Mouse (Mus musculus): ENCODE measurements around the gene Elovl6.

- TF ChIP-seq CHD2 (IDR thresholded peaks at IDR 0.05; ENCODE audit: low read depth, low read length): no peak
- TF ChIP-seq ZC3H11A (IDR thresholded peaks at IDR 0.05; ENCODE audit: borderline replicate concordance, low read depth, low read length): no peak
Measured at GRCm38 (mm10) chr3:129582449-129582848, 50.3 kb downstream of the Elovl6 start.
